Mouse (Mus musculus) layer of hippocampus, postnatal 14 days (tissue): Measurements from ENCODE around the gene Morn4. TPM values are rescaled to one million over a fixed set of nuclear protein-coding genes. Genes with fewer than 3 reads are reported as not detected.
A peak's percentile ranks its signal among the peaks of the same experiment; 100 is the strongest.

ENCODE experiments used
- DNase-seq, 2 experiments: peaks; one replicate each; pipeline ENCODE4 v3.0.0; 2021 to 2022; ENCODE audit warnings: low spot score in 2 of 2, mixed read lengths in 1 of 2
- long read RNA-seq, 2 experiments: library from polyadenylated mRNA; stranded (forward); transcript quantifications; one replicate each; pipeline ENCODE4 v2.0.0; 2021
- total RNA-seq, 2 experiments: library from RNA; stranded (reverse); gene quantifications; 2 replicates each; pipeline ENCODE4 v1.2.3; 2021

Gene Morn4
- 10 to 100 TPM; 60.5 to 64.9 TPM for total RNA-seq
- long read RNA-seq, experiment 1, transcript Morn4-201 (5 exons, 1,800 nt) = major isoform, 35 of 48 reads
- long read RNA-seq, experiment 1, partial matches to known transcripts = 4 of 48 reads
- long read RNA-seq, experiment 1, other reads (novel, unspliced or antisense) = 9 of 48 reads
- long read RNA-seq, experiment 2, transcript Morn4-201 (5 exons, 1,800 nt) = major isoform, 50 of 63 reads
- long read RNA-seq, experiment 2, partial matches to known transcripts = 7 of 63 reads
- long read RNA-seq, experiment 2, other reads (novel, unspliced or antisense) = 6 of 63 reads

DNA sequence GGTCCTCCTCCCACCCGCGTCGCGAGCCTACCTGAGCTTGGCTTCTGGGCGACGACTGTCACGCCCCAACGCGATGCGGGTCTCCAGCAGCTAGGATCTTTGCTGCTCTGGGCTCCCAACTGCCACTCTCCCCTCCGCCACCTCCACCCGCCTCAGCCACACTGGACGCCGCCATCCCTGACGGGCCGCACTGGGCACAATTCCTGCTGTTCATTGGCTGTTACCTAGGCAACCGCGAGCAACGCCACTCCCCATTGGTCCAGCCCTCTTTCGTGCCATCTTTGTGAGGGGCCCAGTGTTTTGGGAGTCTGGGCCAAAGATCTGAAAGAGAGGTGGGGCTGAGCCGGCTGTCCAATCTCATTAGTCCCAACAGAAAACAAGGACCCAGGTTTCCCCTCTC is at the start of gene Morn4:
Gene Morn4 (minus strand): TSS at position 192 of the 400 bp plus-strand sequence.
- DNase-seq = peak; percentile 91 to 95

GRCm38 (mm10) chr19:42135070-42135469 is 48.9 kb upstream of the Morn4 start:
- no peak for DNase-seq

- DNase-seq = no peak
Measured at GRCm38 (mm10) chr19:42131101-42131500, 44.9 kb upstream of the Morn4 start.

- DNase-seq = no peak
Measured at GRCm38 (mm10) chr19:42130294-42130606, 44.1 kb upstream of the Morn4 start.

DNA sequence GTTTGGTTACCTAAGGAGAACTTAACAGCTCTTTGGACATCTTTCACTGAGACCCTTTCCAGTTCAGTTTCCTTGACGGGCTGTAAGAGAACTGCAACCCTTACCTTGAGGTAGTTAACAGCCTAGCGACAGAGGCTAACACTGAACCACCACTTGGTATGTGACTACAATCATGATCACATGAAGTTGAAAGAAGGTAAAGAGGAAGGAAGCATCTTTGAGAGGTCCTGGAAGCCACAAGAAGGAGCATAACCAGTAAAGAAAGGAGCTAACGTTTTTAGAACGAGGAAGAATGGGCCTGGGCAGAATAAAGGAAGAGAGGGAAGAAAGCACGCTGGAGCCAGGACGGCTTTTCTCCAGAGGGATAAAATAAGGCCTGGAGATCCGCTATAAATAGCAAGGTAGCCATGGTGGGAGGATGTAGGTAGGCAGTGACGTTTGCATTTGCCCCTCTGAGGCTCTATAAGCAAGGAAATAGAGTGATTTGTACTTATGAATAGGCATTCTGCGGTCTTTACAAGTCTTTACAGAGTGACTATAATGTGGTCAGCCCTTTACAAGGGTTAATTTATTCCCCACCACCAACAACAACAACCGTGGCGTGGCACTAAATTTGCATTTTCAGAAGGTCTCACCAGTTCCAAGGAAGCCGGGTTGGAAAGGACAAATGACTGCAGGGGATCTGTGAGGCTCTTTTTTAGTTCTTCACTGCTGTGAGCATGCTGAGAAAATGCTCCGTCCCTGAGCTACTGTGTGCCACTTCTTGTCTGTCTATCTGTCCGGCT is 43.5 kb upstream of the Morn4 start:
- no peak for DNase-seq

- DNase-seq = peak; percentile 95 to 98
Measured at GRCm38 (mm10) chr19:42128787-42129508, 42.8 kb upstream of the Morn4 start, which contains the start of gene Avpi1. Gene Avpi1 (minus strand): TSS chr19:42129059.

GRCm38 (mm10) chr19:42128052-42128740 is 42.0 kb upstream of the Morn4 start:
- no peak for DNase-seq

DNA sequence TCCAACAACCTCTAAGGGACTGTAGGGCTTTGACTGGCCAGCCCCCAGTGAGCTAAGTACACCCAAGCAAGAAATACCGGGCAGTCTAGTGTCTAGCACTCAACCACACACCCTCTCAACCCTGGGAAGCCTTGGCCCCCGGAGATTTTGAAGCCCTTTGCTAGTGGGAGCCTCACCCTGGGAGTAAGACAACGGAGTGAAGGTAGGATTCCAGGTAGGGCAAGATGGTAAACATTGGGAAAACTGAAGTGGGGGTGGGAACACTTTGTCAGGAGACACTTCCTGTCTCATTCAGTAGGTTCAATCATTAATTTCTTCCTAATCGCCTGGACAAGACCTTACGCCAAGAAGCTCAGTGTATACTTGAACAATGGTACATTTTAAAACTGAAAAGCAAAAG is 40.9 kb upstream of the Morn4 start:
- DNase-seq = no peak

DNA sequence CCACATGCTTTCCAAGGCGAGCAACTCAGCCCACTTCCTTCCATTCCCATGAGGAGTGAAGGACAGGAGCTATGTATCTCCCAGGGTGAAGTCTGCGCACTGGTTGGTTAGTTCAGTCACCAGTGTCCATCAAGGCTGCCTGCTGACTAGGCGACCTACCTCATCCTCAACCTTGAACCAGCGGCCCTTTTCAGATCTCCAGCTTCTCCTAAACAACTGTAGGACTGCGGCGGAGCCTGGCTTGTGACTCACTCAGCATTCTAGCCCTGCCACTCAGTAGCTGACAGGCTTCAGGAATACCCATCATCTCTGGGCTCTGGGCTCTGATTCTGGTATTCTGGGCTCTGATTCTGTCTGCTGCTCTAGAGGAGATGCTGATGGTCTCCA is 40.1 kb upstream of the Morn4 start:
- DNase-seq = no peak

DNA sequence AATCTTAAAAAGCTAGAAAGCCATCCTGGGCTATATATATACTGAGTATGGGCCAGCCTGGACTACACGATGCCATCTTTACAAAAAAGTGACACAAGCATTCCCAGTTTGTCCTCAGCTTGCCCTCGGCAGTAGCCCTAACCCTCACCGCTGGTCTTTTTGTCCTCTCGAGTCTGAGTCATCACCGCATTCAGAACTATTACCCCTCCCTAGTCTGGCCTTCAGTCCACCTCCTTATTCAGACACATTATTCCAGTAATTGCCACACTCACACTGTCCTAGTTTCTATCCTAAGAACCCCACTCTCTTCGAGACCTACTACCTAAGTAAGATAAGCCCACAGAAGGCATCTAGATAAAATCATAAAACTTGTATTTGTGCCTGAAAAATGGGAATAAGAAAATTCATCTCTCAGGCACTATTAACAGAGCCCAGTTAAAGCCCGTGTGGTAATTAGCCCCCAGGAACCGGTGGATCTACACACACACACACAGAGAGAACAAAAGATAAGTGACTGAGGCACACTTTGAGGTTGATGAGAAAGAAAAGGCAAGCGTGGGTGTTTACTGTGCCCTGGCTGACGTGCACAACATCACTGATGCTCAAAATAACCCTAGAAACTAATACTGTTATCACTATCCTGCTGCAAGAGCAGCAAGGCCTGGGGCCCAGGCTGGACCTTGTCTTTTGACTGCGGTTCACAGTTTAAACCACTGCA is 39.5 kb upstream of the Morn4 start:
- no peak for DNase-seq

GRCm38 (mm10) chr19:42124684-42125083 is 38.5 kb upstream of the Morn4 start:
- no peak for DNase-seq

- no peak for DNase-seq
Measured at GRCm38 (mm10) chr19:42120451-42120850, 34.3 kb upstream of the Morn4 start.

GRCm38 (mm10) chr19:42118596-42118995 is 32.4 kb upstream of the Morn4 start:
- DNase-seq = no peak

GRCm38 (mm10) chr19:42118142-42118541 is 32.0 kb upstream of the Morn4 start:
- DNase-seq = no peak

GRCm38 (mm10) chr19:42115783-42116335 is 29.7 kb upstream of the Morn4 start:
- no peak for DNase-seq

- no peak for DNase-seq
Measured at GRCm38 (mm10) chr19:42104681-42105080, 18.5 kb upstream of the Morn4 start.

- no peak for DNase-seq
Measured at GRCm38 (mm10) chr19:42099406-42099805, 13.2 kb upstream of the Morn4 start.

DNA sequence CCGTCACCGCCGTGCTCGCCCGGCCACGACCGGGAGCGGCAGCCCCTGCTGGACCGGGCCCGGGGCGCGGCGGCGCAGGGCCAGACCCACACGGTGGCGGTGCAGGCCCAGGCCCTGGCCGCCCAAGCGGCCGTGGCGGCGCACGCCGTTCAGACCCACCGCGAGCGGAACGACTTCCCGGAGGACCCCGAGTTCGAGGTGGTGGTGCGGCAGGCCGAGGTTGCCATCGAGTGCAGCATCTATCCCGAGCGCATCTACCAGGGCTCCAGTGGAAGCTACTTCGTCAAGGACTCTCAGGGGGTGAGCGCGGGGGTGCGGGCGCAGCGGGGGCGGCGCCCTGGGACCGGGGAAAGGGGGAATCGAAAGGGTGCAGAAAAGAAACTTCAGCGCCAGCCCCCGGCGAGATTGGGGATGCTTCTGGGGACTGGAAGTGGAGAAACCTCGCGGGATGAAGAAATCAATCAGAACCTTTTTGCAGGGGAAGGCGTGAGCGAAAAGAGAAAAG is 4.5 kb upstream of the Morn4 start:
- DNase-seq = no peak

GRCm38 (mm10) chr19:42089748-42090595 is 3.8 kb upstream of the Morn4 start, which contains the start of gene Pi4k2a:
Gene Pi4k2a (plus strand): TSS chr19:42090470.
- peak; percentile 98 to 100 for DNase-seq
